Mouse (Mus musculus) left cerebral cortex, adult 9 months (tissue): ENCODE data around the gene Mroh8.
"Not testable (repeated sequence)": the region's sequence is repeated elsewhere in the genome, so short reads cannot be mapped to it uniquely, and the experiment has no call there.

ENCODE experiments used
- DNase-seq, 2 experiments: peaks; one replicate each; pipeline ENCODE4 v3.0.0; 2022; ENCODE audit warnings: low spot score in 2 of 2

Gene Mroh8

DNA sequence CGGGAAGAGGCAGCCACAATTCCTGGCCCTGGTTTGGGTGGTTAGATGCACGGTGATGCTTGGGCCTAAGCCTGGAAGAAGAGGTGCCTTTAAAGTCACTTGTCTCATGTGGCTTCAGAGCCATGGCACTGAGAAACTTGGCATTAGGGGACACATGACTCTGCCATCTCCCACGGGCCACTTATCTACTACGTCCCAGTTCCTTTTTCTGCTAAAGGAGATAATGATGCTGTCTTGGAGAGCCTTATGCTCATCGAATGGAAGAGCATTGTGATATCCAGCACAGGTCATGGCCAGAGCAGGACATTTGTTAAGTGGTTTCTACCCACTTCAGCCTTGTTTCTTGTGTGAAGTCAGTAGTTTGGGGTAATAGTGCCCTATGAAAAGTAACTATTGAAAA lies 9.6 kb upstream of the Mroh8 start:
- DNase-seq, result no peak

DNA sequence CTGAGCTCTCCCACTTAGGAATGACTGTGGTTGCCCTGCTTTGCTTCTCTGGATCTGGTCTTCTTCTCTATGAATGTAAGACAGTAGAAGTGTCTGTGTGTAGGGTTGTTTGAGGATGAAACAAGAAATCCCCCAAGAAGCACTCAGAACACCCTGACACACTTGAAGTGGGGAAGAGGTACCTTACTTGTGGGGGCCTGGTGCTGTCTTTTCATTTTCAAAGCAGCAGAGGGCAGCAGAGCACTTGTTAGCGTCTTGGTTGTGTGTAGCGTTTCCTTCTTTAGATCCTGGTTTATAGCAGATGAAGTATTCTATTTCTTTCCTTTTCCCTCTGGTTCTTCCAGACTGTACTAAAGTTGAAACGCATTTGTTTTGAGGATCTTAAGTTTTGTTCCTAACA lies 8.2 kb upstream of the Mroh8 start:
- DNase-seq, result peak in 1 of 2 experiments; percentile 66

- no peak for DNase-seq
Measured at GRCm38 (mm10) chr2:157283321-157283720, 4.0 kb upstream of the Mroh8 start.

GRCm38 (mm10) chr2:157278717-157279415 lies 483 bp downstream of the Mroh8 start, which contains the start of gene Rpn2:
Rpn2 (plus strand) TSS chr2:157279017.
- DNase-seq, result peak; percentile 85 to 95

DNA sequence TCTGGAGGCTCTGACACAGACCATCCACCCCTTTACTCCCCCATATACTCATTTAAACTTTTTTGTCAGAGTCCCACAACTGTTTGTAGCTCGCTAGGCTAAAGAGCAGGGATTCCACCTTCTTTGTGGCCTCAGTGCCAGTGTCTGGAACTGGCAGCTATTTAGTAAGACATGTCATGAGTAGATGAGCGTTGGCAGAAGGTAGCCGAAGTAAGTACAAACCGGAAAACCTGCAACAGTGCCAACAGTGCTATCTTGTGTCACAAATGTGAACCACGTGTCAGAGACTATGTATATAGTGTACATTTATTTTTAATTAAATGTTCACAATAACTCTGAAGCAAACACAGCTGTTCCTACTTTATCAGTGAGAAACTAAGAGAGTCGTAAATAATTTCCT lies 15.5 kb downstream of the Mroh8 start:
- DNase-seq, result no peak

DNA sequence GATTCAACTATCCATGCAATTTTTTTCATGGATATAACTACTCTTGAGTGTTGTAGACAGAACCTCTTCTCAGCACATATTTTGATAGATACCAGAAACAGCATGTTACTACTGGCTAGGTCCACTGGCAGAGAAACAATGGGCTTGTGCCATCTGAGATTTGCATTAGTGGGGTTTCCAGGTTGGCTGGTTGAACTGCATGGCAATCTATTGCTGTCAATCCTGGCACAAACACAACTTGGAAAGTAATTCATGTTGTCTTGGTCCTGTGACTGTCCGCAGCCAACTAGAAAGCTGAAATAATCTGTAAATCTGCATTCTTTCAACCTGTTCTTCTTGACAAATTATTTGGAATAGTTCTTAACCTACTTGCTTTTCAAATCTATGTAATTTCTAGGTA lies 16.2 kb downstream of the Mroh8 start:
- no peak for DNase-seq

- DNase-seq, result no peak
Measured at GRCm38 (mm10) chr2:157262506-157262905, 16.8 kb downstream of the Mroh8 start.

DNA sequence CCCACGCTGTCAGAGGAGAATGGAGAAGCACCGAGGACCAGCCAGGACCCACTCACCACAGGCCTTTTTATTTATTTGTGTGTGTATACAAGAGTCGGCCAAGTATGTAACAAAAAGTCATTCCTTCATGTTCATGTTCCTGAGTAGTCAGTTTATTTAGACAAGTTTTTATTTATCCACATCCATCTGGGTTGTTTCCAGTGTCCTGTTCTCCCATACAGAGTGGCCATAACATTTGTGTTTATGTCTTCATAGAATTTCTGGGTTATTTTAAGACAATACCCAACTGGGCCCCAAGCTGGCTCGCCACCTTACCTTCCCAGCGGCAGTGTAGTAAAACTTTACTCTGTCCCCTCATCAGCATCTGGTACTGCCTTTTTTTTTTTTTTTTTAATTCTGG lies 17.4 kb downstream of the Mroh8 start:
- no peak for DNase-seq

DNA sequence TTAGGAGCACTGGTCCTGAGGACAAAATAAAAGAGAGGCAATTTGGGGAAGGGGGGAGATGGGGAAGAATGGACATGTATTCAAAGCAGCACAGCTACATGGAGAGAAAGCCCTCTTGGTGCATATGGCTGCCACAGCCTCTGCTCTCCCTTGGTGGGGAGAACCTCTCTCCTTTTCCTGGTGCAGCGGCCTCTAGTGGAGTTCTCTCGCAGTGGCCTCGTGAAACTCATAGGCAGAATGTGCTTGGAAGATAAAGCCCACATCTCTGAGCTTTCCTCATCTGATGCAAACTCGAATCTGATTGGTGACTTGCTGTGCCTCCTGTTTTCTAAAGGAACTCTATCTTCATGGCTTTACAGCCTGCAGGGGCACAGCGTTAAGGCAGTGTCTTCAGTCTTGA lies 19.6 kb downstream of the Mroh8 start:
- peak in 1 of 2 experiments; percentile 73 for DNase-seq

GRCm38 (mm10) chr2:157248111-157248510 lies 31.2 kb downstream of the Mroh8 start:
- no peak for DNase-seq

GRCm38 (mm10) chr2:157245603-157246002 lies 33.7 kb downstream of the Mroh8 start:
- DNase-seq, result no peak

GRCm38 (mm10) chr2:157245001-157245400 lies 34.3 kb downstream of the Mroh8 start:
- DNase-seq, result no peak

GRCm38 (mm10) chr2:157235946-157236345 lies 43.4 kb downstream of the Mroh8 start:
- no peak for DNase-seq

DNA sequence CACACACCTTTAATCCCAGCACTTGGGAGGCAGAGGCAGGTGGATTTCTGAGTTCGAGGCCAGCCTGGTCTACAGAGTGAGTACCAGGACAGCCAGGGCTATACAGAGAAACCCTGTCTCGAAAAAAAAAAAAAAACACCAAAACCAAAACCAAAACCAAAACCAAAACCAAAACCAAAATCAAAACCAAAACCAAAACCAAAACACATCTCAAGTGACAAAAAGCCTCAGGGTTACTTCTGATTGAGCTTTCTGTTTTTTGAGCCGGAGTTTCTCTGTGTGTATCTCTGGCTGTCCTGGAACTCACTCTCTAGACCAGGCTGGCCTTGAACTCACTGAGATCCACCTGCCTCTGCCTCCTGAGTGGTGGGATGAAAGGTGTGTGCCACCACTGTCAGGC lies 57.4 kb downstream of the Mroh8 start:
- not testable (repeated sequence) for DNase-seq

GRCm38 (mm10) chr2:157220108-157220507 lies 59.2 kb downstream of the Mroh8 start:
- no peak for DNase-seq

- DNase-seq, result no peak
Measured at GRCm38 (mm10) chr2:157211731-157212130, 67.6 kb downstream of the Mroh8 start.

DNA sequence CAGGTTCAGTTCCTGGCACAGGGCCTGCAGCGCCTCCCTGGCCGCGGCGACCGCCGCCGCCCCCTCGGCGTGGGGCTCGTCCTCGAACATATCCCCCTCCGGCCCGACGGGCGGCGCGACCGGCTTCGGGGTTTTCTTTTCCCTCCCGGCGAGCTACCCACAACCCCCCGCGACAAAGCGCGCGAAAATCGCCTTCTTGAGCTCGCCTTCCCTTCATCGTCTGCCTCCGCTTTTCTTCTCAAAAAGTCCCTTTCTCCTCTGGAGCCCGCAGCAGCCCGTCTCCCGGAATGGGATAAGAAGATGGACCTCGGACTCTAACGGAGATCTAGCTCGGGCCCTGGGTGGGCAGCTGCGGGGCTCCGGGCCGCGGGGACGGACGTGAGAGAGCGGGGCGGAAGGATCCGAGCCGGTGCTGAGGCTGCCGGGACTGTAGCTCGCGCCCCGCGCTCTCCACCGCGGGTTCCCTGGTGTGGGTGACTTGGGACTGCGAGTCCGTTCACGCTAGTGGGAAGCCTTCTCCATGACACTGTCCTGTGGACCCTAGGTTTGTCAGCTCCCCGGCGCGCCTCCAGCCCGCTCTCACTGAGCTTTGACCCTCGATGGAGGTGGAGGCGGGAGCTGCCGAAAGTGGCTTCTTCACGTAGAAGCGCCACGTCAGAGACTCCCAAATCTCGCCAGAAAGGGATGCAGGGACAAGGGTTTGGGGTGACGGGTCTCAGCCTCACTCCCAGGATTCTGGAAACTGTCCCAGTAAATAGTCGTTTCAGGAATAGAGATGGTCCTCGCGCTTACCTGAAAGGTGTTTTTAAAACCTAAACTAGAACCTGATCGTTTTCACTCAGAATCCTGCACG lies 74.8 kb downstream of the Mroh8 start, which contains the start of gene Rbl1:
Gene Rbl1, minus strand, starts transcription at position 169 of the 853 bp plus-strand sequence.
- peak; percentile 62 to 85 for DNase-seq

DNA sequence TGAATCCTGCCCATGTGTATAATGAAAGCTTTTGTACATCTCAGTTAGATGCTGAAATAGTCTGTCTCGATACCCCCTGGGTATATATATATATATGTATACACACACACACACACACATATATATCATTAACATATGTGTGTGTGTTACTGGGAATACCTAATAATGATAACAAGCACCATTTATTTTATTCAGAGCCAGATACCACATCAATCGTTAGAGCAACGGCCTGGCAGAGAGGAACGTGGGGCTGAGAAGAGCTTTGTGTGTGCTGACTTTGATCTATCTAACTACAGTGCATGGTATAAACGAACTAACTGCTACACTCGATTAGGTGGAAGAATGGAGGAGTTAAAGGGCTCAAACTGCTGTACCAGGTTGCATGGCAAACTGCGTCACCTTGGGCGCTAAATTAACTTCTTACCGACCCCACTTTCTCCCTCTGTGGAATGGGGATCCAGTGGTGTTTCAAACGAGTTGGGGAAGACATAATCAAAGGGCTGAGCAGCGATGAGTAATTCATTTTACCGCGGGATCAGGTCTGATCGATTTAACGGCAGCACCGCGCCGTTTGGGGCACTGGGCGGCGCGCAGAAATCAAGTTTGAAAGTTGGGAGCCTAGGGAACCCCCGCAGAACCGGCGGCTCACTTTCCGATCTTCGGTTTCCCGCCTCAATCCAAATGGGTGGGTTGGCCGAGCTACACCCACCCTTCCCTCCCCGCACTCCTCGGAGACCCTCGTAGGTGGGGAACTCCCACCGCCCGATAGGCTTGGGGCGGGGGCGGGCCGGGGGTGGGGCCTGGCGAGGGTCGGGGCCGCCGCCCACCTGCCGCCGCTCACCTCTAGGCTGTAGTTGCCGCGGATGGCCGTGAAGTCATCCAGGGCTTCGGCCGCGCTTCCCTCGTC lies 75.6 kb downstream of the Mroh8 start:
- DNase-seq, result peak in 1 of 2 experiments; percentile 8

GRCm38 (mm10) chr2:157203026-157203425 lies 76.3 kb downstream of the Mroh8 start:
- DNase-seq, result no peak

GRCm38 (mm10) chr2:157202361-157202760 lies 77.0 kb downstream of the Mroh8 start:
- DNase-seq, result no peak

DNA sequence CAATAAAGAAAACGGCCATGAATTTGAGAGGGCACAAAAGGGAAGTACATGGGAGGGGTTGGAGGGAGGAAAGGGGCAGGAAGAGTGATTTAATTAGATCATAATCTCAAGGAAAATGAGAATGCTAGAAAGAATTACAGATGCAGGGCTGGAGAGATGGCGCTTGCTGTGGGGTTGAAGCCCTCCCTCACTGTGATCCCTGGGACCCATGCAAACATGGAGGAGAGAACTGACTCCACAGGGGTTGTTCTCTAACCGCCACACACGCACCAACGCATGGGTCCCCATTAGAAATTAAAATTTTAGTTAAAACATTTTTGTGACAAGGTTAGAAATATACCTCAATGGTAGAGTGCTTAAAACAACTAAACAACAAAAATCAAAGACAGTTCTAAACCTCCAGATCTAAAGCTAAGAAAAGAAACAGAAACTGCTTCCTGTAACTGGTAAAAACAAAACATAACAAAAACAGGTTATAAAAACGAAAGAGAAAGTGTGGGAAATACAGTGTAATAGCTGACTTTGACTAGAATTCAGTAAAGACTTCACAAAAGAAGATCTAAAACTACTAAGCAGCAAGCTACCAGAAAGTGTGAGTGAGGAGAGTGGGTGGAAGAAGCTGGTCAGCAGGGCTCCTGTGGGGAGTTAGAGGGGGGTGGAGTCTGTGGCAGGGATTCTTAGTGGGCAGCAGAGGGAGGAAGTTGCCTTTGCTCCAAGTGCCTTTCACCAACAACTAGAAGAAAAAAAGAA lies 78.1 kb downstream of the Mroh8 start:
- DNase-seq, result no peak
